Mouse (Mus musculus) cortical plate, adult 2 months (tissue): Measurements from ENCODE around the gene Kctd20. TPM values are rescaled to one million over a fixed set of nuclear protein-coding genes. Genes with fewer than 3 reads are reported as not detected.
"Not testable (repeated sequence)": the region's sequence is repeated elsewhere in the genome, so short reads cannot be mapped to it uniquely, and the experiment has no call there.

ENCODE experiments used
- H3K27ac ChIP-seq: fragments of 200-500 bp; 2 replicates; pipeline ENCODE4 v1.5.1; 2012; ENCODE audit warnings: low read length, control low read depth, inconsistent platforms; ENCODE audit not compliant: insufficient read depth
- H3K4me1 ChIP-seq: fragments of 200-500 bp; 2 replicates; pipeline ENCODE4 v1.6.1; 2011; ENCODE audit warnings: low read length; ENCODE audit not compliant: control insufficient read depth, insufficient read depth
- H3K4me3 ChIP-seq: fragments of 200-500 bp; 2 replicates; pipeline ENCODE4 v1.5.1; 2011; ENCODE audit warnings: mild to moderate bottlenecking, low read length, control low read depth; ENCODE audit not compliant: insufficient read depth
- CTCF ChIP-seq: fragments of 200-500 bp; IDR thresholded peaks from 2 replicates; pipeline ENCODE4 v1.5.1; 2011; ENCODE audit warnings: mild to moderate bottlenecking, control low read depth, low read length; ENCODE audit not compliant: insufficient read depth; ENCODE audit errors: extremely low read depth
- POLR2A ChIP-seq: fragments of 200-500 bp; IDR thresholded peaks from 2 replicates; pipeline ENCODE4 v1.6.1; 2011; ENCODE audit warnings: mild to moderate bottlenecking, low read length, control low read depth; ENCODE audit not compliant: insufficient read depth; ENCODE audit errors: extremely low read depth
- polyA plus RNA-seq: library from polyadenylated mRNA; depleted of rRNA; stranded (reverse); fragments of >200 nt; gene quantifications from 2 replicates; pipeline ENCODE4 v1.2.3, GENCODE M21; 2012

The Kctd20 gene
- polyA plus RNA-seq, 1 experiment = 46.5 TPM

DNA sequence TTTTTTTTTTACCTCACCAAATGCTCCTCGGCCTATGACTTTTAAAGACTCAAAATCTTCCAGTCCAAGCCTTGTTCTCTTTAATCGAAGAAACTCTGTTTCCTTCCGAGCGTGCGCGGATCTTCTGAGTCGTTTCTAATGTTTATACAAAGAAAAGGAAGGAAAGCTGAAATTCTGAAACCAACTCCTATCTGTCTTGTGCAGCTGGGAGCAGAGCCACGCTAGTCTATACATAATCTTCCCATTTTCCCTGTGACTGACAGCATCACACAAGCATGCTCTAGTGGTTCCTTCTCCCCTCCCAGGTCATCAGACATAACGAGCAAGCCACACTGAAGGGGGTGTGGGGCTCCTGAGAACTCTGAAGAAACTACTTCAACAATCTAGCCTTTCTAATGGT lies 39.5 kb downstream of the Kctd20 start:
- TF ChIP-seq POLR2A = no peak
- TF ChIP-seq CTCF = no peak
- Histone ChIP-seq H3K27ac (no peak overlapping the region), H3K4me1 (no peaks in the 10 kb centered on the region; the same call in 1 of the 2 replicates), H3K4me3 (no peak overlapping the region)

DNA sequence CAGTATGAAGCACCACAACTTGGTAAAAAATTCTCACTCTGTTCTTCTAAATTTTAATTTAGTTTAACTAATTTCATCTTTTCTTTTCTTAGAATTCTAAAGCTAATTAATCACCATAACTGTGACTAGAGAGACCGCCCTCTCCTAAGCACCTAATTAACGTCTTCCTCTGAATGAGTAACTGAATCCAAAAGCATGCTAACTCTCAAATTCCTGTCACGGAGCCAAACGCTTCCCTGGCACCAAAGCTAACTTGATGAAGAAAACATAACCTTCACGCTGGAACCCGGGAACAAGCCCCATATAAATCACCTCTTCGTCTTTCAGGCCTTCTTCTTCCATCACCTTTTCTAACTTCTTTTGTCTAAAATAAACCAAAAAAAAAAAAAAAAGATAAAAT lies 40.4 kb downstream of the Kctd20 start:
- TF ChIP-seq CTCF = no peak
- TF ChIP-seq POLR2A = no peak
- Histone ChIP-seq H3K4me1 (no peaks in the 10 kb centered on the region; the same call in 1 of the 2 replicates), H3K4me3 (no peak overlapping the region), H3K27ac (no peak overlapping the region)

DNA sequence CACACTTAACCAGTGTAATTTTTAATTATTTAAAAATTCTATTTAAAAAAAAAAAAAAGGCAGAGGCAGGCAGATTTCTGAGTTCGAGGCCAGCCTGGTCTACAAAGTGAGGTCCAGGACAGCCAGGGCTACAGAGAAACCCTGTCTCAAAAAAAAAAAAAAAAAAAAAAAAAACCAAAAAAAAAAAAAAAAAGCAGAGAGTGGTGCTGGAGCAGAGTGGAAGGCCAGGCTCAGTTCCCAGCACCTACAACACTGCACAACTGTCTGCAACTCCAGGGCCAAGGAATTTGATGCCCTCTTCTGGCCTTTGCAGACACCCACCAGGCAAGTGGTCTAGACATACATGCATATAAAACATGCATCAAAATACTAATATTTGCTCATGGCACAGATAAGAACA lies 41.3 kb downstream of the Kctd20 start:
- H3K4me3 ChIP-seq, H3K4me1 ChIP-seq, H3K27ac ChIP-seq: not testable (repeated sequence)

GRCm38 (mm10) chr17:28994615-28995014 lies 42.9 kb downstream of the Kctd20 start:
- TF ChIP-seq POLR2A (no peak), CTCF (no peak)
- Histone ChIP-seq H3K4me1 (no peaks in the 10 kb centered on the region; the same call in 1 of the 2 replicates), H3K27ac (no peak overlapping the region), H3K4me3 (no peak overlapping the region)

DNA sequence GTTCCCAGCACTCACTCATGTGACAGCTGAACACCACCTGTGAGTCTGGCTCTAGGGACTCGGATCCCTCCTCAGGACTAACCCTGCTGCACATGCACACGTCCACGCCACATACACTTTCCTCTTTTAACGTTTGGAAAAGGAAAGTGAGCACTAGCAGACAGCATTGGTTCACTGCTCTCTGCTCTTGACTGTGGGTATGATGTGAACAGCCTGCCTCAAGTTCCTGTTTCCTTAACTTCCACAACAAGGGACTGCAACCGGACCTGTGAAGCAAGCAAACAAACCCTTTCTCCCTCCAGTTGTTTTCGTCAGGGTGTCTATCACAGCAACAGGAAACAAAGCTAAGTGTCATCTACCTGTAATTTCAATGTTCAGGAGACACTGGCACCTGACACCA lies 48.7 kb downstream of the Kctd20 start:
- no peak overlapping the region for H3K27ac ChIP-seq
- H3K4me3 ChIP-seq = no peak overlapping the region
- TF ChIP-seq CTCF (no peak), POLR2A (no peak)
- H3K4me1 ChIP-seq = no peaks in the 10 kb centered on the region; the same call in 1 of the 2 replicates

- TF ChIP-seq POLR2A (no peak), CTCF (no peak)
- Histone ChIP-seq H3K27ac (no peak overlapping the region), H3K4me1 (peaks cover 4% of the 10 kb centered on the region), H3K4me3 (no peak overlapping the region)
These were observed 52.0 kb downstream of the Kctd20 start for GRCm38 (mm10) chr17:29003740-29004139.

DNA sequence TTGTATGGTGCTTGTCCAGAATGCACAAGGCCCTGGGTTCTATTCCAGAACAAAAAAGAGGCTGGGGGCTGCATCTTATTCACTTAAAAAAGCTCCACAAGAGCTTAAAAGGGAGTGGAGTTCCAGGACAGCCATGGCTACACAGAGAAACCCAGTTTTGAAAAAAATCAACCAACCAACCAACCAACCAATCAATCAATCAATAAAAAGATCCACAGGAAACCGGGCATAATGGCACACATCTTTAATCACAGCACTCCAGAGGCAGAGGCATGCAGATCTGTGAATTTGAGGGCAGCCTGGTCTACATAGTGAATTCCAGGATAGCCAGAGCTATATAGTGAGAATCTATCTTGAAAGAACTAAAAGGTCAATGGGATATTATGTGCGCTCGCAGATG lies 53.3 kb downstream of the Kctd20 start:
- Histone ChIP-seq H3K27ac (no peak overlapping the region), H3K4me1 (peaks cover 4% of the 10 kb centered on the region), H3K4me3 (no peak overlapping the region)
- TF ChIP-seq CTCF = no peak
- TF ChIP-seq POLR2A = no peak

- H3K4me3 ChIP-seq = peak overlapping the region; percentile 90
- no peak for TF ChIP-seq CTCF
- no peak for TF ChIP-seq POLR2A
- H3K27ac ChIP-seq = no peak overlapping the region
These were observed 55.1 kb downstream of the Kctd20 start for GRCm38 (mm10) chr17:29006812-29007211.

DNA sequence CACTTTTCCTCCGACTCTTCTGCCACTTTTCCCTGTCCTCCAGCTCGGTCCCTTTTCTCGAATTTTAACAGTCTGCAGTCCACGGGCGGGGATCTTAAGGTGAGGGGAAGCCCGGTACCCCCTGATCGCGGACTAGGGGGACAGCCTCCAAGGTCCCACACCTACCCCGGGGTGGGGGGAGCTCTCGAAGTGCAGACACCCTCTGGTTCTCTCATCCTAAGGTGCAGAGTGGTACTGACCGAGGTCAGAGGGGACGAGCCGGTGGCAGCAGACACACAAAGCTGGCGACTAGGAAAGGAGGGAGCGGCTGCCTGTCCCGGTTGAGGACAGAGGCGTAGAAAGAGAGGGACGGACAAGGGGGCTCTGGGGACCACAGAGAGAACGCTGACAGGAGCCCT lies 55.5 kb downstream of the Kctd20 start:
- peaks cover 4% of the 10 kb centered on the region for H3K4me1 ChIP-seq
- peak overlapping the region; percentile 90 for H3K27ac ChIP-seq
- H3K4me3 ChIP-seq = peak overlapping the region; percentile 90
- TF ChIP-seq CTCF = no peak
- no peak for TF ChIP-seq POLR2A

More at GRCm38 (mm10) chr17:29006812-29007211, 55.1 kb downstream of the Kctd20 start:
- H3K4me1 ChIP-seq = peaks cover 4% of the 10 kb centered on the region

DNA sequence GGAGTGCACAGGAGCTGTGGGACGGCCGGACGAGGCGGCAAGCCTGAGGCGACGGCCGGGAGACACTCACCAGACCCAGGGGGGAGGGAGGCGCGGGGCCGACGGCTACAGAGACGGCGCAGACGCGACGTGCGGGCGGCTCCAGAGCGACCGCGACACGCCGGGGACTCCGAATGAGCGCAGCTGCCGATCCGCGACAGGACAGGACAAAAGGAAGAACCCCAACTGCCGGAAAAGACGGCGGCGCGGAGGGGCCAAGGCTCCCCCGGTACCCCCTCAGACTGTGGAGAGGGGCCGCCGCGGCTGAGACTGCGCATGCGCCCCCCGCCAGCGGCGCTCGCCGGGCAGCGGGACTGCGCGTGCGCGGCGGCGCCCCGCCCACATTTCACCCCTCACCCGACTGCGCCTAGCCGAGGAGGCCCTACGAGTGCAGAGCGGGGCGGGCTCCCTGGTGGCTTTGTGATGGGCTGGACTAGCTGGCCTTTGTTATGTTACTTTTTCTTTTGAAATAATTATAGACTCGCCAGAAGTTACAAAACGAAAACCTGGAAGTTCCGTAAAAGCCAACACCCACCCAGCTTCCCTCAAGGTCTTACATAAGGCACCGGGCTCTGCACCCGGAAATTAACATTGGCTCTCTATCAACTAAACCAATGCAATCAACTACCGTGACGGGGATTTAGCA lies 56.0 kb downstream of the Kctd20 start, which contains the start of gene Stk38:
TSS of gene Stk38 (minus strand) at position 355 of the 685 bp plus-strand sequence.
- peak within 1 kb of the TSS; percentile 90 for H3K27ac ChIP-seq
- H3K4me1 ChIP-seq = peaks cover 4% of the 10 kb centered on the region
- peak; percentile 85 for TF ChIP-seq POLR2A
- no peak for TF ChIP-seq CTCF
- peak within 1 kb of the TSS; percentile 90 for H3K4me3 ChIP-seq

DNA sequence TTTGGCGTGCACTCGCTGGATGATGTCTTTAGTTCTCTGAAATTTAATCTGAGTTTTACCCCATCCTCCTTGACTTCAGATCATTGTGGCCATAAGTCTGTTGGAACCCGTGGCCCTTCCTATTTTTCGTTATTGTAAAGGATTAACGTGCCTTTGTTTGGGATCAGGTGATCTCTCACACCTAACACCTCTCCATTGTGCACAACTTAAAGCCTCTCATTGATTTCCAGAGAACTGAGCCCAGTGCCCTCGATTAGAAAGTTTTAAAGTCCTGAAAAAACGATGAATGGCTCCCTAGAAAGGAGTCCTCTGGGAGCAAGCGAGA lies 56.5 kb downstream of the Kctd20 start:
- H3K27ac ChIP-seq = peak overlapping the region; percentile 90
- H3K4me1 ChIP-seq = peaks cover 4% of the 10 kb centered on the region
- no peak for TF ChIP-seq CTCF
- TF ChIP-seq POLR2A = no peak
- peak overlapping the region; percentile 90 for H3K4me3 ChIP-seq

GRCm38 (mm10) chr17:29009181-29009580 lies 57.4 kb downstream of the Kctd20 start:
- Histone ChIP-seq H3K4me1 (peaks cover 4% of the 10 kb centered on the region), H3K4me3 (no peak overlapping the region), H3K27ac (no peak overlapping the region)
- no peak for TF ChIP-seq POLR2A
- no peak for TF ChIP-seq CTCF
